Mouse (Mus musculus): Measurements from ENCODE around the gene Olfr1410.

The Olfr1410 gene

GRCm38 (mm10) chr1:92605482-92605881 is at the start of gene Olfr1410:
Gene Olfr1410 (plus strand): TSS chr1:92605782.
- DNase-seq (ENCODE audit: low read depth, low spot score), result no peak

- no peak for DNase-seq (ENCODE audit: low read depth, low spot score)
Measured at GRCm38 (mm10) chr1:92571022-92571421, 34.6 kb upstream of the Olfr1410 start, which contains the start of gene Olfr1413. Gene Olfr1413 (plus strand): TSS chr1:92571322.

- DNase-seq (ENCODE audit: low read depth, low spot score), result no peak
Measured at GRCm38 (mm10) chr1:92585479-92585878, 20.1 kb upstream of the Olfr1410 start, which contains the start of gene Olfr1412. Gene Olfr1412 (plus strand): TSS chr1:92585779.

GRCm38 (mm10) chr1:92594111-92594510 is 11.5 kb upstream of the Olfr1410 start, which contains the start of gene Olfr1411:
Gene Olfr1411 (plus strand): TSS chr1:92594411.
- no peak for DNase-seq (ENCODE audit: low read depth, low spot score)

- DNase-seq (ENCODE audit: low read depth, low spot score), result no peak
Measured at GRCm38 (mm10) chr1:92596019-92596418, 9.6 kb upstream of the Olfr1410 start.

GRCm38 (mm10) chr1:92607711-92608110 is 2.1 kb downstream of the Olfr1410 start:
- no peak for DNase-seq (ENCODE audit: low read depth, low spot score)

- peak; percentile 10 for DNase-seq (ENCODE audit: low read depth, low spot score)
Measured at GRCm38 (mm10) chr1:92611008-92611407, 5.4 kb downstream of the Olfr1410 start.

- DNase-seq (ENCODE audit: low read depth, low spot score), result no peak
Measured at GRCm38 (mm10) chr1:92613175-92613574, 7.6 kb downstream of the Olfr1410 start.

GRCm38 (mm10) chr1:92614516-92614915 is 8.9 kb downstream of the Olfr1410 start:
- peak; percentile 22 for DNase-seq (ENCODE audit: low read depth, low spot score)

GRCm38 (mm10) chr1:92616046-92616445 is 10.5 kb downstream of the Olfr1410 start:
- DNase-seq (ENCODE audit: low read depth, low spot score), result no peak

GRCm38 (mm10) chr1:92617488-92617887 is 11.9 kb downstream of the Olfr1410 start, which contains the start of gene Olfr12:
Gene Olfr12 (plus strand): TSS chr1:92617788.
- DNase-seq (ENCODE audit: low read depth, low spot score), result no peak

GRCm38 (mm10) chr1:92618360-92618759 is 12.8 kb downstream of the Olfr1410 start:
- DNase-seq (ENCODE audit: low read depth, low spot score), result no peak

GRCm38 (mm10) chr1:92628227-92628626 is 22.6 kb downstream of the Olfr1410 start:
- DNase-seq (ENCODE audit: low read depth, low spot score), result no peak

- DNase-seq (ENCODE audit: low read depth, low spot score), result no peak
Measured at GRCm38 (mm10) chr1:92632196-92632595, 26.6 kb downstream of the Olfr1410 start.

- DNase-seq (ENCODE audit: low read depth, low spot score), result no peak
Measured at GRCm38 (mm10) chr1:92632948-92633347, 27.4 kb downstream of the Olfr1410 start.

- DNase-seq (ENCODE audit: low read depth, low spot score), result no peak
Measured at GRCm38 (mm10) chr1:92633726-92634125, 28.1 kb downstream of the Olfr1410 start.

GRCm38 (mm10) chr1:92634569-92634968 is 29.0 kb downstream of the Olfr1410 start:
- no peak for DNase-seq (ENCODE audit: low read depth, low spot score)

- no peak for DNase-seq (ENCODE audit: low read depth, low spot score)
Measured at GRCm38 (mm10) chr1:92634976-92635599, 29.5 kb downstream of the Olfr1410 start.

GRCm38 (mm10) chr1:92636015-92636414 is 30.4 kb downstream of the Olfr1410 start:
- no peak for DNase-seq (ENCODE audit: low read depth, low spot score)

- no peak for DNase-seq (ENCODE audit: low read depth, low spot score)
Measured at GRCm38 (mm10) chr1:92636676-92637075, 31.1 kb downstream of the Olfr1410 start.

GRCm38 (mm10) chr1:92637501-92638172 is 32.1 kb downstream of the Olfr1410 start:
- DNase-seq (ENCODE audit: low read depth, low spot score), result no peak

GRCm38 (mm10) chr1:92638181-92638580 is 32.6 kb downstream of the Olfr1410 start:
- DNase-seq (ENCODE audit: low read depth, low spot score), result no peak

- no peak for DNase-seq (ENCODE audit: low read depth, low spot score)
Measured at GRCm38 (mm10) chr1:92638736-92639135, 33.2 kb downstream of the Olfr1410 start.
